Mouse (Mus musculus) CD4-positive naive resting alpha-beta T cell, adult 76 days (primary cell): Measurements from ENCODE around the gene Olfr1031. TPM values are rescaled to one million over a fixed set of nuclear protein-coding genes. Genes with fewer than 3 reads are reported as not detected.

Experiments
- total RNA-seq: library from RNA; stranded (reverse); gene quantifications from one replicate; pipeline ENCODE4 v1.2.4, GENCODE M21; 2023

Gene Olfr1031
- total RNA-seq, result not detected

DNA sequence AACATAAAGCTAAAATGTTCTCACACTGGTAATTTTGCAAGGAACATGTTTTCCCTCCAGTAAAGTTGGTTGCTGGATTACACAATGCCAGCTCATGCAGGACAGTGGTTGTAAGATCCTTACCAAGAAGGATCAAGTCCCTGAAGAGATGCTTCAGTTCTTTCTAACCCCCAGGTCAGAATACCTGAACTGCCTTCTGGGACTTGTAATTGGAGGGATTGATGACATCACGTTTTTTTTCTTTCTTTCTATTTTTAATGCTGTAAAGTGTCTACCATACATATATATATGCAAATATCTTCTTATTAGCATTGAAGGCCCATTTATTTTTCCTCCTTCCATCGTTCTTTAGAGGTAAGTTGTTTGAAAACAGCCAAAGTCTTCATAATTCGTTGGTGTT lies at the start of gene Olfr1031:
TSS of gene Olfr1031 (plus strand) at position 301 of the 400 bp plus-strand sequence.

DNA sequence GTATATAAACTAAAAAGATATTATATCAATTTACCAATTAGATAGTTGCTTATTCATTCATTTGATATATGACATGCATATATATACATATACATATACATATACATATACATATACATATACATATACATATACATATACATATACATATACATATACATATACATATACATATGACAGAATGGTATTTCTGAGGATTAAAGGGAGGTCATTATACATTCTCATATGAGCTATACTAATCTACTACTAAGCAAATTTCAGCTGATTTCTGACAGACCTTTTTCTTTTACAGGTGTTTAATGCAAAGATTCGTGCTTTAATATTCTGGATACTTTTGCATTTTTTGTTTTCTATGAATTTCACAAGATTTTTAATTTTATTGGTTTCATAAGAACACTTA lies 40.0 kb upstream of the Olfr1031 start, which contains the start of gene Olfr1028:
TSS of gene Olfr1028 (plus strand) at position 301 of the 400 bp plus-strand sequence.

DNA sequence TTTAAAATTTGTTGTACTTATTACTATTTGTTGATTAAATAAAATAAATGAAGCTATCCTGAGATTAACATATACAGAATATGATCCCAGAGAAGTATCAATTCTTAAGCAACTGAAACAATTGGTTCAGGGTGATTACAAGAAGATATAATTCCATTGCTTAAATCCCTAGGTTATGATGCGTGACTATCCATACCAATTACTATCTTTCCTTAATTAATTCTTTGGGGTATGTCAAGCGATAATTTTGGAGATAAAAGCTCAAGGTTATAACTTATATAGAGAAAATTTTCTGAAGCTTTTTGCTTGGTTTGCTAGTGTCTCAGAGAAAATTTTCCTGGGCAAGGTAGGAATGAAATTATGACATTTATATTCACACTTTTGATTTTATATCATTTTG lies 16.5 kb upstream of the Olfr1031 start, which contains the start of gene Olfr1029:
TSS of gene Olfr1029 (plus strand) at position 301 of the 400 bp plus-strand sequence.

DNA sequence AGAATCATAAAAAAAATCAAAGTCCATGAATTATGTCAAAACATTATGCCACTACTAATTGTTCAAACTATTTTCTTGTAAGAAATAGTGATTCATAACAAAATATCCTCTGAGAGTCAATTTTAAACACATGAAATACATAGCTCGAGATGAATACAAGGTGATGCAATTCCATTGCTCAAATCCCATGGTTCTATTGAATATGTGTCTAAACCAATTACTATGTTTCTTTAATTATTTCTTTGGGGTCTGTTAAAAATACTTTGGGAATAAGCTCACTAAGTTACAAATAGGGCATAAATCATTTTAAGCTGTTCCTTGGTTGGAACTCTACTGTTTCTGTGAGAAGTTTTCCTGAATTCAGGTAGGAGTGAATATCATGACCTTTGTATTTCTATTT lies 11.1 kb upstream of the Olfr1031 start, which contains the start of gene Olfr1030:
TSS of gene Olfr1030 (plus strand) at position 301 of the 400 bp plus-strand sequence.

DNA sequence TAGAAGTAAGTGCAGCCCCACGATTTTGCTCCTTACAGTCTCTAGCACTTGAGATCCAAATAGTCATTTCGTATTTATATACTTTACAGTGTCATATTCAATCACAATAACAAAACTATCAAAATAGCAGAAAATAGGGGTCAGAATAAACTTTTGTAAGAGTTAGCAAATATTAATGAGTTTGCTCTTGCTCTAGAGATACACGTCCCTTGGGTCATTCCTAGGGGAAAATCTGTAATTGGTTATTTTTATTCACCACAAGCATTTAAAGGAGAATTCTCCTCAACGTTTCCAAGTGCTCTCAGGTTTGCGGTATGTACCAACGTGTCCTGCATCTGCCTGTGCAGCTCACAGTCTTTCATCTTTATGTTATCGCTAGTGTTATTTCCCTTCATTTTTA lies 15.1 kb downstream of the Olfr1031 start, which contains the start of gene Olfr1032:
TSS of gene Olfr1032 (plus strand) at position 301 of the 400 bp plus-strand sequence.

DNA sequence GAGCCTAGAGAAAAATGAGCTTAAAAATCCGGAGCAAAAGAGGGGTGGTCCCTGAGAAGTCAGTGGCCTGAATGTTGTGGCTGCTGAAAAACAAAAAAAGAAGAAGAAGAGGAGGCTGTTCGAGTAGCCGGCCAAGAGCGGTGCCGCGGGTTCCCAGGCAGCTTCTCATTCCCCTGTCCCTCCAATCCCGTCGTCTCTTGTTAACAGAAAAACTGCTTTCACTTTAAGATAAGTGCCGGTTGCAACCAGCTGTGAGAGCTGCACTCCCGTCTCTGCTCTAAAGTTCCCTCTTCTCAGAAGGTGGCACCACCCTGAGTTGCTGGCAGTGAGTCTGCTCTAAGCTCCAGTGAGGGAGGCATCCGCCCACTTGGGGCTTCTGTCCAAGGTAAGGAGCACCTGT lies 30.3 kb downstream of the Olfr1031 start, which contains the start of gene Olfr1033:
TSS of gene Olfr1033 (plus strand) at position 228 of the 400 bp plus-strand sequence.

Other genes starting within 250 kb of the Olfr1031 start
- gene Olfr1012, start 227.5 kb upstream of the Olfr1031 start, total RNA-seq, result not detected
- not detected for gene Olfr1013, start 223.2 kb upstream of the Olfr1031 start, total RNA-seq
- not detected for gene Olfr1014, start 217.6 kb upstream of the Olfr1031 start, total RNA-seq
- not detected for gene Olfr1015, start 208.3 kb upstream of the Olfr1031 start, total RNA-seq
- gene Olfr1016, start 187.8 kb upstream of the Olfr1031 start, total RNA-seq, result not detected
- not detected for gene Olfr1018, start 171.8 kb upstream of the Olfr1031 start, total RNA-seq
- not detected for gene Olfr1019, start 144.8 kb upstream of the Olfr1031 start, total RNA-seq
- not detected for gene Olfr1020, start 143.3 kb upstream of the Olfr1031 start, total RNA-seq
- not detected for gene Olfr1022, start 121.7 kb upstream of the Olfr1031 start, total RNA-seq
- not detected for gene Olfr1023, start 104.7 kb upstream of the Olfr1031 start, total RNA-seq
- not detected for gene Olfr1024, start 85.3 kb upstream of the Olfr1031 start, total RNA-seq
- not detected for gene Olfr1025-ps1, start 75.1 kb upstream of the Olfr1031 start, total RNA-seq
- gene Olfr1026, start 68.7 kb upstream of the Olfr1031 start, total RNA-seq, result not detected
- gene Olfr1028, start 39.9 kb upstream of the Olfr1031 start, total RNA-seq, result not detected
- not detected for gene Olfr1029, start 16.4 kb upstream of the Olfr1031 start, total RNA-seq
- not detected for gene Olfr1030, start 11.0 kb upstream of the Olfr1031 start, total RNA-seq
- gene Olfr1032, start 15.2 kb downstream of the Olfr1031 start, total RNA-seq, result not detected
- not detected for gene Olfr1033, start 30.3 kb downstream of the Olfr1031 start, total RNA-seq
- not detected for gene Olfr1034, start 55.6 kb downstream of the Olfr1031 start, total RNA-seq
- gene Olfr1036, start 83.7 kb downstream of the Olfr1031 start, total RNA-seq, result not detected
- gene Olfr1037, start 97.1 kb downstream of the Olfr1031 start, total RNA-seq, result not detected
- not detected for gene Olfr1039, start 145.6 kb downstream of the Olfr1031 start, total RNA-seq
- gene Olfr1040, start 156.4 kb downstream of the Olfr1031 start, total RNA-seq, result not detected
- not detected for gene Olfr1042, start 171.5 kb downstream of the Olfr1031 start, total RNA-seq
- gene Olfr1043, start 177.2 kb downstream of the Olfr1031 start, total RNA-seq, result not detected
- gene Olfr1044, start 187.5 kb downstream of the Olfr1031 start, total RNA-seq, result not detected
- gene Olfr52, start 195.4 kb downstream of the Olfr1031 start, total RNA-seq, result not detected
- not detected for gene Olfr1045, start 212.7 kb downstream of the Olfr1031 start, total RNA-seq
- not detected for gene Olfr1046, start 229.0 kb downstream of the Olfr1031 start, total RNA-seq
- not detected for gene Olfr1047, start 241.1 kb downstream of the Olfr1031 start, total RNA-seq
- gene Olfr1048, start 250.0 kb downstream of the Olfr1031 start, total RNA-seq, result not detected